Mouse (Mus musculus) cerebellum, adult 2 months (tissue): ENCODE measurements around the gene Tmem60. TPM values are rescaled to one million over a fixed set of nuclear protein-coding genes. Genes with fewer than 3 reads are reported as not detected.
A peak's percentile ranks its signal among the peaks of the same experiment; 100 is the strongest.

Source experiments
- DNase-seq, 2 experiments: peaks; one replicate each; pipeline ENCODE4 v3.0.0; 2021
- H3K27ac ChIP-seq: fragments of 200-500 bp; 2 replicates; pipeline ENCODE4 v1.5.1; 2012; ENCODE audit warnings: low read length, control low read depth, inconsistent platforms; ENCODE audit not compliant: insufficient read depth
- H3K27me3 ChIP-seq: fragments of 200-500 bp; 2 replicates; pipeline ENCODE4 v1.6.1; 2012; ENCODE audit warnings: inconsistent platforms, mild to moderate bottlenecking, low read length, moderate library complexity; ENCODE audit not compliant: control insufficient read depth, insufficient read depth
- H3K4me1 ChIP-seq: fragments of 200-500 bp; 2 replicates; pipeline ENCODE4 v1.6.1; 2011; ENCODE audit warnings: low read length; ENCODE audit not compliant: control insufficient read depth, insufficient read depth
- H3K4me3 ChIP-seq: fragments of 200-500 bp; replicated peaks from 2 replicates; pipeline ENCODE3; 2011; ENCODE audit warnings: mild to moderate bottlenecking, low read depth, low read length, control low read depth; ENCODE audit not compliant: insufficient read depth
- CTCF ChIP-seq: fragments of 200-500 bp; IDR thresholded peaks from 2 replicates; pipeline ENCODE4 v1.5.1; 2011; ENCODE audit warnings: low read depth, mild to moderate bottlenecking, control low read depth, low read length, moderate library complexity, borderline replicate concordance; ENCODE audit not compliant: insufficient read depth
- POLR2A ChIP-seq: fragments of 200-500 bp; IDR thresholded peaks from 2 replicates; pipeline ENCODE4 v1.6.1; 2011; ENCODE audit warnings: low read length, control low read depth, borderline replicate concordance; ENCODE audit not compliant: insufficient read depth
- WGBS: fragments of 180-500 bp; shearing (Covaris S2); methylation state at CpG from one replicate; pipeline ENCODE4 v1.1.7; 2018; 5-methylcytosine and 5-hydroxymethylcytosine counted together
- polyA plus RNA-seq: library from polyadenylated mRNA; depleted of rRNA; stranded (reverse); fragments of >200 nt; gene quantifications from 2 replicates; pipeline ENCODE4 v1.2.3, GENCODE M21; 2012; rRNA removed

The Tmem60 gene
- 44.4 and 50.7 TPM in 2 replicates for polyA plus RNA-seq

DNA sequence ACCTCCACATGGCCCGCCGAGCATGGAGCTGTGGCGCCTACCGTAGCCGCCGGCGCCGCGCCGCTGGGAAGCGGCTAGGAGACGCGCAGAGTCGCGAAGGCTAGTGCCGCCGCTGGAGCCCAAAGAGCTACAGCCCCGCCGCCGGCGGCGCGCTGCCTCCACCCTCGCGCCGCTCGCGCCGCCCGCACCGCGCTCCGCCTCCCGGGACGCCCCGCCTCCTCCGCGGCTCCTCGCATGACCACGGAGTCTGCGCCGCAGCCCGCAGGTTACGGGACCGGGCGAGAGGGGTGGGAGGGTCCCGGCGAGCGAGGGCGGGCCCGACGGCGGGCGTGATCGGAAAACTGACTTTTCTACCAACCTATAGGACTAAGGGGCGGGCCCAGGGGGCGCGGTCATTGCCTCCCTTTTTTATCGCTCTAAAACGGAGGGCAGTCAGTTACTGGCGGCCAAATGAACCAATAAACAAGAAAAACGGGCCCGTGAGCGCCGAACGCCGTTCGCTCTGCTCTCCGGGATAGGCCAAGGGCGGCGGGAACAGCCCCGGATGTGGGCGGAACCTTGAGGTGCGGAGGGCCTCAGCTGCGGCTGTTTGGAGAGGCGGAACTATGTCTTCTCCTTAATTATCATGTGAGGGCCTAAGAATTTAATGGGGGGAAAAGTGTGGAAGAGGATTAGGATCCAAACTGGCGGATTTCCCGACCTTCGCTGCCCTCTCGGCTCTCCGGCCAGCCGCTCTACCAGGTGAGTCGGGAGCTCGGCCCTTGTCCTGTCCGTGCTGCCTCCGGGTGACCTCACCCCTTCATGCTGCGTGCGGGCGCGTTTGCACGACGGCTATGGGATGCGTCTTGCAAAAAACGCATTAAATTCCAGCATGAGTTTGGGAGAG is at the start of gene Tmem60, which contains the start of gene Phtf2:
Tmem60 (plus strand) TSS at position 277 of the 886 bp plus-strand sequence.
Phtf2 (minus strand) TSS at position 210 of the 886 bp plus-strand sequence.
- peak within 1 kb of the TSS; percentile 67 for H3K4me3 ChIP-seq
- TF ChIP-seq POLR2A (peak; percentile 70), CTCF (no peak)
- no peaks in the 10 kb centered on the region for H3K27me3 ChIP-seq
- 0 out of 2 replicates have a peak within 1 kb of the TSS, but pooled peaks have one; percentile 37 for H3K27ac ChIP-seq
- peak; percentile 98 to 99 for DNase-seq
- H3K4me1 ChIP-seq: no peaks in the 10 kb centered on the region; the same call in 1 of the 2 replicates
- under 1% methylated on average over 92 of the region's 94 CpGs for WGBS

DNA sequence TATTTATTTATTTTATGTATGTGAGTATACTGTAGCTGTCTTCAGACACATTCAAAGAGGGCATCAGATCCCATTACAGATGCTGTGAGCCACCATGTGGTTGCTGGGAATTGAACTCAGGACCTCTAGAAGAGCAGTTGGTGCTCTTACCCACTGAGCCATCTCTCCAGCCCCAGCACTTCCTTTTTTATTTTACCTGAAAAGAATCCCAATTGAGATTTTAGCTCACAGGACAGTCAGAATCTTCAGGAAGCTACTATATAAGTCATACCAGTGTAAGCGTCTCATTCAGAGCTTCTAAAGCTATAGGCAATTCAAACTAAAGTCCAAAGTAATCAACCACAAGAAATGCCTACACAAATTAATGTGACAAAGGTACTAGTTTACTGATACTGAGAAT is 47.6 kb upstream of the Tmem60 start:
- Histone ChIP-seq H3K27ac (no peak overlapping the region), H3K4me3 (no peak overlapping the region), H3K27me3 (no peaks in the 10 kb centered on the region), H3K4me1 (no peaks in the 10 kb centered on the region)
- DNase-seq: no peak
- TF ChIP-seq CTCF (no peak), POLR2A (no peak)
- WGBS: 96% methylated on average over 1 of the region's 1 CpGs

DNA sequence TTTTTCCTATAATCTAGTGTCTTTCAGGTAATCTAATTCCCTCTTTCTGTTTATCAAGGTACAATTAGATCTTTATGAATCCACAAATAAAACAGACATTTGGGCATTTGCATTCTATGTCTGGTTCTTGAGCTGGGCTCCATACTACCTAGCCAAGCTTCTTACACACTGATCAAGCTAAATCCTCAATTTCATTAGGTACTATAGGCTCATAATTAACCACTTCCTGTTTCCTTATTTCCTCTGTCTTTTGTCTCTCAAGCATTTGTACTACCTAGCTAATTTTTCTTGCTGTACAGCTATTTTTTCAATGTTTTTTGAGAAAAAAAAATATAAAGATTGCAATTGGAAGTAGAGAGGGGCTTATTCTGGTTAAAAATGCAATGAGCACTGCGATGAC is 44.9 kb upstream of the Tmem60 start:
- no peak overlapping the region for H3K27ac ChIP-seq
- no peak overlapping the region for H3K4me3 ChIP-seq
- no peaks in the 10 kb centered on the region for H3K4me1 ChIP-seq
- no peaks in the 10 kb centered on the region for H3K27me3 ChIP-seq
- no peak for DNase-seq
- 100% methylated on average over 1 of the region's 1 CpGs for WGBS
- TF ChIP-seq POLR2A (no peak), CTCF (no peak)

DNA sequence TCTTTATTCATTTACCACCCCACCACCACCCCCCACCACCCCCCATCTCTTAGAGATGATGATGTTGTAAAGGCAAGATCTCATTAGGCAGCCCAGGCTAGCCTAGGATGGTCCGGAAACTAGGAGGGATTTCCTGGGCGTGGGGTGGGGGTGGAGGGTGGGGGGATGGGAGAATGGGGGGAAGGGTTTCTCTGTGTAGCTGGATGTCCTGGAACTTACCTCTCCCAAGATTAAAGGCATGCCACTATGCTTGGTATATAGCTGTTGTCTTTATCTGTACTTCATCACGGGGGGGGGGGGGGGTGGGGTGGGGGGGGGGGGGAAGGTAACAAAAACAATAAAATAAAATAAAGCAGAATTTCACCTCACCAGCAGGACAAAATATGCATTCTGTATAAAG is 38.6 kb upstream of the Tmem60 start:
- H3K27me3 ChIP-seq: no peaks in the 10 kb centered on the region
- H3K27ac ChIP-seq: no peak overlapping the region
- no peak for DNase-seq
- TF ChIP-seq POLR2A: no peak
- no peak overlapping the region for H3K4me3 ChIP-seq
- H3K4me1 ChIP-seq: no peaks in the 10 kb centered on the region
- WGBS: 88% methylated on average over 2 of the region's 3 CpGs

DNA sequence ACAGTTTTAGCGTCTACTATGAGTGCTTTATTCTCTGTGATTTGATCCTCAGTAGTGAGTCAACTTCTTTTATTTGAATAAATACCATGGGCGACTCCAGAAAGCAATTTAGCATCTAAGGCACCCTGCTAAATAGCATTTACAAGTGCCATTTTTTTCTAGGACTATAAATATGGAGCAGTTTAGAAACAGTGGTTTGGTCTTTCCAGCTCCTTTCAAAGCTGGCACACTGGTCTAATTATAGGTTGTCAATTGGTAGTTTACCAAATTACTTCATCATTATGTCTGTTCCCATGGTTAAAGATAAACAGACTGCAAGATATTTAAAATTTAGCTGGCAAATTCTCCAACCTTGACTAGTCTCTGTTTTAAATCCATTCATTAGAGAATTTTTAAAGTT is 38.2 kb upstream of the Tmem60 start:
- H3K4me3 ChIP-seq: no peak overlapping the region
- no peak for DNase-seq
- 89% methylated on average over 2 of the region's 2 CpGs for WGBS
- H3K4me1 ChIP-seq: no peaks in the 10 kb centered on the region
- H3K27me3 ChIP-seq: no peaks in the 10 kb centered on the region
- no peak overlapping the region for H3K27ac ChIP-seq
- TF ChIP-seq POLR2A: no peak
- no peak for TF ChIP-seq CTCF

DNA sequence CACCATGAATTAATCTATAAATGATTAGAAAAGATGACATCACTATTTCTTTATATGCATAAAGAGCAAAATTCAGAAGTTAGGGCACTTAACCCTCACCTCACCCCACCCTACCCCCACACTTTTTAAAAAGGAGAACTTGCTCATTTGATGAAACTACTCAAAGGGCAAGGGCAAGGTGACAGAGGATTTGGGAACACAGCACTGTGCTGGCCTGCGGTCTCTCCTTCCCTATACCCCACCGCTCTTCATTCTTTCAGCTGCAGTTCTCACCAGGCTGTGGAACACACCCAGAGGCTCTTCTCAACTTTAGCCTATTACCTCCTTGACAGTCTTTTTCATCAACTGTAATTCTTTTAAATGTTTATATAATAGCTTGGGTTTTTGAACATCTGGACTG is 35.0 kb upstream of the Tmem60 start:
- no peak for DNase-seq
- H3K27ac ChIP-seq: no peak overlapping the region
- whole genome bisulfite sequencing: 97% methylated on average over 2 of the region's 2 CpGs
- TF ChIP-seq CTCF: no peak
- no peak for TF ChIP-seq POLR2A
- no peaks in the 10 kb centered on the region for H3K4me1 ChIP-seq
- no peak overlapping the region for H3K4me3 ChIP-seq
- no peaks in the 10 kb centered on the region for H3K27me3 ChIP-seq

DNA sequence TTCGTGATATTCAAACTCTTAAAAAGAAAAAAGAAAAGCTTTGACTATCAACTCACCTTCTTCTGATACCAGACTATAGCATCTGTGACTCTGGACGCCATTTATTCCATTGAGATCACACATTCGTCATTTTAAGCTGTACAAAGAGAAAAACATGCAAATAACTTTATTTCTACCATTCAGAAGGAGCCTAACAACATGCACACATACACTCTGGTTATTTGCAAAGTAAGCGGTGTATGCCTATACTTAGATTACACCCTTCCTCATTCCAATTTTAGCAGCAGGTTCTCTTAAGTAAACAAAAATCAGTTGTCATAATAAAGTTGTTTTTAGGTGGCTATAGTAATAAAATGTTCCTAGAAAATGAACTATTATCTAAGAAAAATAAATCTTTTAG is 26.9 kb upstream of the Tmem60 start:
- H3K27me3 ChIP-seq: no peaks in the 10 kb centered on the region
- DNase-seq: no peak
- no peak overlapping the region for H3K4me3 ChIP-seq
- H3K4me1 ChIP-seq: no peaks in the 10 kb centered on the region
- 94% methylated on average over 4 of the region's 4 CpGs for WGBS
- TF ChIP-seq POLR2A (no peak), CTCF (no peak)
- H3K27ac ChIP-seq: no peak overlapping the region

DNA sequence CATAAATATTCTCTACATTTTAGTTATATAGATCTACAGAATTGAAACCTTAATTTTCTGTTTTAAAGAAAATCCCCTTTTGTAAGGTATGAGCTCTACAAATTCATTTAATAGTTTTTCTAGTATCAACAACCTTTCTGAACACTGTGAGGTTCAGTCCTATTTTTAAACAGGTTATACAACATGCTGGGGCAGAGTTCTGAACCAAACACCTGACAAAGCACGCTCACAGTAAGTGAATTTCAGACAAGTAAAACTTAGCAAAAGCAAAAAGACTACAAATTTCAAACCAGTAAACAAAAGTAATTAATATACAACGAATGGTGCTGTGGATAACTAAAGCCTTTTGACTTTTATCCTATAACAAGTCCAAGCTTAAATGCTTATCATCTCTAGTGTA is 23.6 kb upstream of the Tmem60 start:
- Histone ChIP-seq H3K27me3 (no peaks in the 10 kb centered on the region), H3K27ac (no peak overlapping the region), H3K4me1 (no peaks in the 10 kb centered on the region), H3K4me3 (no peak overlapping the region)
- no peak for DNase-seq
- 92% methylated on average over 2 of the region's 2 CpGs for WGBS
- no peak for TF ChIP-seq POLR2A
- TF ChIP-seq CTCF: no peak
